Mouse (Mus musculus) kidney, adult 2 months (tissue): ENCODE measurements at regions not wholly inside any gene's neighbourhood (a gene's known extent, or its start where the extent isn't known, plus 50 kb on each side); places are given as distances from the start of the nearest gene placed in this dataset.

ENCODE experiments used
- CTCF ChIP-seq: fragments of 200-500 bp; conservative IDR thresholded peaks from 2 replicates; pipeline ENCODE4 v1.5.1; 2011; ENCODE audit warnings: low read depth, mild to moderate bottlenecking, control low read depth, low read length, moderate library complexity, mixed read lengths; ENCODE audit not compliant: insufficient read depth, insufficient read length
- POLR2A ChIP-seq: fragments of 200-500 bp; IDR thresholded peaks from one replicate; pipeline ENCODE4 v1.6.1; 2011; ENCODE audit warnings: low read depth, low read length, control low read depth

- no peak for TF ChIP-seq CTCF
- TF ChIP-seq POLR2A = no peak
Observed at GRCm38 (mm10) chr10:48443739-48444342, 1344.7 kb downstream of the Grik2 start.
